8 mouse cellular contexts compared by ENCODE assay signal in genomic region chr9:14612588-14612987, GRCm38 (mm10). TPM values are rescaled to one million over a fixed set of nuclear protein-coding genes. Genes with fewer than 3 reads are reported as not detected.
DNase-seq lines count a peak whose midpoint lies in the region; ATAC-seq and TF ChIP-seq lines count a peak whose summit lies in the region.

No protein-coding gene starts in this region.

- H3K9ac ChIP-seq in kidney, embryonic 15.5 days: peak overlapping the region; percentile 97
- H3K9ac ChIP-seq in embryonic facial prominence, embryonic 15.5 days: peak overlapping the region; percentile 97
- peak overlapping the region; percentile 76; the same call in 1 of the 2 replicates for H3K9ac ChIP-seq in intestine, embryonic 15.5 days
- 0 out of 2 replicates have a peak overlapping the region, but pooled peaks have one; percentile 20 for H3K9ac ChIP-seq in midbrain, postnatal 0 days (replicated peaks; ENCODE audit: low read length, poor library complexity, severe bottlenecking)

- no peaks in the 10 kb centered on the region for H3K27me3 ChIP-seq in kidney, embryonic 15.5 days
- no peaks in the 10 kb centered on the region for H3K27me3 ChIP-seq in embryonic facial prominence, embryonic 15.5 days
- no peaks in the 10 kb centered on the region for H3K27me3 ChIP-seq in intestine, embryonic 15.5 days (replicated peaks)
- no peaks in the 10 kb centered on the region for H3K27me3 ChIP-seq in midbrain, postnatal 0 days (ENCODE audit: insufficient read depth, low read length)

- H3K4me3 ChIP-seq in kidney, embryonic 15.5 days (replicated peaks): peak overlapping the region; percentile 90
- H3K4me3 ChIP-seq in embryonic facial prominence, embryonic 15.5 days (replicated peaks): peak overlapping the region; percentile 95
- peak overlapping the region; percentile 67 for H3K4me3 ChIP-seq in intestine, embryonic 15.5 days (replicated peaks)
- H3K4me3 ChIP-seq in midbrain, postnatal 0 days (ENCODE audit: low read depth, low read length): peak overlapping the region; percentile 83

- no peaks in the 10 kb centered on the region for H3K9me3 ChIP-seq in kidney, embryonic 15.5 days (replicated peaks)
- H3K9me3 ChIP-seq in embryonic facial prominence, embryonic 15.5 days (replicated peaks): no peaks in the 10 kb centered on the region
- H3K9me3 ChIP-seq in intestine, embryonic 15.5 days: no peaks in the 10 kb centered on the region
- no peaks in the 10 kb centered on the region for H3K9me3 ChIP-seq in midbrain, postnatal 0 days (ENCODE audit: low read length)

- DNase-seq in kidney, postnatal 36 days: no peak
- DNase-seq in midbrain, postnatal 0 days (ENCODE audit: low spot score): no peak
- no peak for DNase-seq in embryo, embryonic 9.5 days (ENCODE audit: extremely low spot score)
- DNase-seq in kidney, adult 11 months: no peak

- no peak for ATAC-seq in kidney, embryonic 15.5 days (replicated peaks; ENCODE audit: low FRiP score)
- no peak for ATAC-seq in embryonic facial prominence, embryonic 15.5 days (ENCODE audit: insufficient number of reproducible peaks, low FRiP score, low TSS enrichment, low read depth)
- no peak for ATAC-seq in intestine, embryonic 15.5 days
- ATAC-seq in midbrain, postnatal 0 days (ENCODE audit: low FRiP score): no peak
- ATAC-seq in activated CD4-positive, CD25-positive, alpha-beta regulatory T cell, adult 4 months: no peak

- peak overlapping the region; percentile 71 for H3K4me2 ChIP-seq in kidney, embryonic 15.5 days
- H3K4me2 ChIP-seq in embryonic facial prominence, embryonic 15.5 days (replicated peaks): peak overlapping the region; percentile 56
- peak overlapping the region; percentile 79 for H3K4me2 ChIP-seq in intestine, embryonic 15.5 days (replicated peaks)
- peak overlapping the region; percentile 70 for H3K4me2 ChIP-seq in midbrain, postnatal 0 days (ENCODE audit: low read depth, low read length, poor library complexity, severe bottlenecking)

- H3K4me1 ChIP-seq in kidney, embryonic 15.5 days: peaks cover 63% of the 10 kb centered on the region
- peaks cover 63% of the 10 kb centered on the region for H3K4me1 ChIP-seq in embryonic facial prominence, embryonic 15.5 days
- peaks cover 31% of the 10 kb centered on the region for H3K4me1 ChIP-seq in intestine, embryonic 15.5 days (replicated peaks)
- peaks cover 16% of the 10 kb centered on the region for H3K4me1 ChIP-seq in midbrain, postnatal 0 days (ENCODE audit: insufficient read depth, low read length)

- no peaks in the 10 kb centered on the region for H3K36me3 ChIP-seq in kidney, embryonic 15.5 days
- no peaks in the 10 kb centered on the region for H3K36me3 ChIP-seq in embryonic facial prominence, embryonic 15.5 days
- H3K36me3 ChIP-seq in intestine, embryonic 15.5 days: no peaks in the 10 kb centered on the region
- no peaks in the 10 kb centered on the region for H3K36me3 ChIP-seq in midbrain, postnatal 0 days (ENCODE audit: insufficient read depth, low read length)

- no peak for TF ChIP-seq CTCF in midbrain, postnatal 0 days (IDR thresholded peaks at IDR 0.05)

- H3K27ac ChIP-seq in kidney, embryonic 15.5 days: peak overlapping the region; percentile 33; the same call in 1 of the 2 replicates
- H3K27ac ChIP-seq in embryonic facial prominence, embryonic 15.5 days (replicated peaks): peak overlapping the region; percentile 97
- no peak overlapping the region for H3K27ac ChIP-seq in intestine, embryonic 15.5 days
- H3K27ac ChIP-seq in midbrain, postnatal 0 days (ENCODE audit: low read depth, low read length): no peak overlapping the region

RNA-seq across cellular contexts. Expression of gene Amotl1, which starts 32.3 kb away (rescaled TPM):
- 20.4 and 23.3 TPM in 2 replicates for polyA plus RNA-seq in kidney, embryonic 15.5 days (2015; fragmentation: Nextera tagmentation; extraction: Ambion mirVana)
- polyA plus RNA-seq in embryonic facial prominence, embryonic 15.5 days (2015; fragmentation: Nextera tagmentation; extraction: Ambion mirVana): 34.2 and 38.9 TPM in 2 replicates
- 10.1 and 11.7 TPM in 2 replicates for polyA plus RNA-seq in intestine, embryonic 15.5 days (2015; fragmentation: Nextera tagmentation; extraction: Ambion mirVana)
- total RNA-seq in midbrain, postnatal 0 days (2014; rRNA removed): 26.2 and 30.8 TPM in 2 replicates
- polyA plus RNA-seq in midbrain, postnatal 0 days (2015; fragmentation: Nextera tagmentation; extraction: Ambion mirVana): 5.4 and 5.8 TPM in 2 replicates
- polyA plus RNA-seq in activated CD4-positive, CD25-positive, alpha-beta regulatory T cell, adult 4 months (2017; shearing (Covaris generic)): under 1 TPM; 0.32 to 0.57 TPM

Comparison
In these comparisons a context has a peak if more than half of its experiments do, and no peak if none do; other contexts are left out.
1. H3K27ac ChIP-seq: peak in kidney, embryonic 15.5 days (single experiment) and embryonic facial prominence, embryonic 15.5 days (single experiment); none in intestine, embryonic 15.5 days (single experiment) and midbrain, postnatal 0 days (single experiment).
2. H3K9ac ChIP-seq: peak in every context shown above with its lines; median percentile 97 in kidney, embryonic 15.5 days; 97 in embryonic facial prominence, embryonic 15.5 days; 76 in intestine, embryonic 15.5 days; 20 in midbrain, postnatal 0 days.
3. Peak in every context shown above with its lines, with median percentiles within 50 percentile points of each other: H3K4me2 ChIP-seq and H3K4me3 ChIP-seq.